Mouse (Mus musculus) cerebellum, postnatal 25 days (tissue): ENCODE measurements around the gene Nmt2.

Source experiments
- DNase-seq, 2 experiments: peaks; one replicate each; pipeline ENCODE4 v3.0.0; 2021; ENCODE audit warnings: mixed read lengths in 2 of 2

The Nmt2 gene

GRCm38 (mm10) chr2:3283602-3284472, at the start of gene Nmt2:
Gene Nmt2 (plus strand): TSS chr2:3284212.
- peak; percentile 98 to 100 for DNase-seq

DNA sequence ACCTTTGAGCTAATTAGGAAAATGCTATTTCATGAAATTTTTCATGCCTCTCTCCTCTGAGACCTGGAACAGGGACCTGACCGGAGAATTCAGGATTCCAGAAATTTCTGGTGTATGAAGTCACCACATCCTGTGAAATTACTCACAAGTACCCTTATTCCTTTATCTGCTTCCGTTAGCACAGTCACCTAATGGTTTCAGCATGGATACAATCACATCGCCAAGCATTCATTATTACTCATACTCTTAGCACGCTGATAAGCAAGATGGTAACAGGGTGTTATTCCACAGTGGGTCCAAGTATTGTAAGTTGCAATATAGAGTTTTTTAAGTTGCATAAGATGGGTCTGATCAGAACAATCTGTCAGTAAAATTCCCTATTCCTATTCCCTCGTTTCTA, 44.8 kb upstream of the Nmt2 start:
- no peak for DNase-seq

GRCm38 (mm10) chr2:3244251-3244650, 39.8 kb upstream of the Nmt2 start:
- no peak for DNase-seq

DNA sequence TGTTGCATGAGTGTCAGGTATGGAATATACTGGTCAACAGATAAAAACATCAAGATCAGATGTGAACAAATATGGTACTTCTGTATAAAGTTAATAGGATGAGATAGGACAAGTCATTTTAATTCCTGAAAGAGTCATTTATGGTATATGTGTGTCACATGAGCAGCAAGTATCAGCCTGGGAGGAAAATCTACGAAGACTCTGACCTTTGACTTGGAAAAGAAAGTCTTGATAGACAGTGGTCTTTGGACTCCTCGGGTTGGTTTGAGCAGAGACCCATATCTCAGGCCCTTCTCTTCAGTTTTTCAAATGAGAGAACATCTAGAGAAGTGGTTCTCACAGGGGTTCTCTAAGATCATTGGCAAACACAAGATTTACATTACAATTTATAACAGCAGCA, 32.7 kb upstream of the Nmt2 start:
- DNase-seq, result no peak

- DNase-seq, result no peak
Observed at GRCm38 (mm10) chr2:3266466-3266865, 17.5 kb upstream of the Nmt2 start.

DNA sequence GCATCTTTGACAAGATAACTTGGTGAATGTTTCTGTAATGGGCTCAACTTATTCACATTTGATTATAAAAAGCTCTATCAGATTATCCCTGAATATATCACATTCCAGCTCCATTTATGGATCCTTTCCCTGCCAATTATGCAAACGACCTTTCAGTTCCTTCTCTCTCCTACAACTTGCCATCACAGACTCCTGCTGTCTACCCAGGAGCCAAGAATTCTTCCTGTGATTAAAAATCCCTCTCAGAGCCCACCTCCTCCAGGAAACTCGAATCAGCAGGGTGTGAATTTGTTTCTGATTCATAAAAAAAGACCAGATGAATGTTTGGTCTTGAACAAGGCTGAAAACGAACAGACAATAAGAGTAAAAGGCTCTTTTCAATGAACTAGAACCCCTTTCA, 16.1 kb upstream of the Nmt2 start:
- no peak for DNase-seq

DNA sequence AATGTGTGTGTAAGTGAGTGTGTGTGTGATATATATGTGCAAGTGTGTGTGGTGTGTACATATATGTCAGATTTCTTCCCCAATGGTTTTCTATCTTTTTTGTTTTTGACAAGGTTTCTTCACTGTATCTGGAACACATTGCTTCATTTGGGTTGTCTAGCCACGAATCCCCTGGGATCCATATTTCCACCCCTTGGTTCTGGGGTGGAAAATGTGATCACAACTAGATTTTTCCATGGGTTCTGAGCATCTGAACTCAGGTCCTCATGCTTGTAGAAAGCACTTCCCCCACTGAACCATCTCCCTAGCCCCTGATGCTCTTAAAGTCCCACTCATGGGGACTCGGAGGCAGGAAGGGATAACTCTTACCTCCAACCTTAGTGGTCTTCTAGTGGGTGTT, 10.7 kb upstream of the Nmt2 start:
- DNase-seq, result no peak

DNA sequence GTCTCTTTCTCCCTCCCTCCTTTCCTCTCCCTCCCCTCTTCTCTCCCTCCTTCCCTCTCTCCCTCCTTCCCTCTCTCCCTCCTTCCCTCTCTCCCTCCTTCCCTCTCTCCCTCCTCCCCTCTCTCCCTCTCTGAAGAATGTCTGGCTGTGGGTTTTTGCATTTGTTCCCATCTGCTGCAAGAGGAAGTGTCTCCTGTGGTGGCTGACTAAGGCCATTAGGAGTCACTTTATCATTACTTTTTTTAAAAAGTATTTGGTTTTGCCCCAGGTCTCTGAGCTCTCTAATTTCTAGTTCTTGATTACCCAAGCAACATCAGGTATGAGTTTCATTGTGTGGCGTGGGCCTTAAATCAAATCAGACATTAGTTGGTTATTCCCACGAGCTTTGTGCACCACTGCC, 7.9 kb upstream of the Nmt2 start:
- no peak for DNase-seq

DNA sequence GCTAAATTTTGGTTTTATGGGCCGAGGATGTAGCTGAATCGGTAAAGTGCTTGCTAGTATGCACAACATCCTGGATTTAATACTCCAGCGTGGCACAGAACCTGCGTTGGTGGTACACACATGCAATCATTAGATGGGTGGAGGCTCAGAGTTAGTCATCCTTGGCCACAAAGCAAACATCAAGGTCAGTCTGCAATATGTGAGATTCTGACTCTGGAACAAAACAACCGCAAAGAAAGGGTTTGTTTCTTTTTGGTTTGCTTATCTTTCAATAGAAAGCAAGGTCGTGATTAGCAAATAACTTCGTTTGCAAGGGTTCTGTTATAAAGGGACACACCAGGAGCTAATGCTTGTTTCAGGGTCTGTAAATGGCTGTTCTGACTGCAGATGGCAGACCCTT, 6.5 kb upstream of the Nmt2 start:
- DNase-seq, result no peak

- DNase-seq, result no peak
Observed at GRCm38 (mm10) chr2:3281311-3281710, 2.7 kb upstream of the Nmt2 start.

DNA sequence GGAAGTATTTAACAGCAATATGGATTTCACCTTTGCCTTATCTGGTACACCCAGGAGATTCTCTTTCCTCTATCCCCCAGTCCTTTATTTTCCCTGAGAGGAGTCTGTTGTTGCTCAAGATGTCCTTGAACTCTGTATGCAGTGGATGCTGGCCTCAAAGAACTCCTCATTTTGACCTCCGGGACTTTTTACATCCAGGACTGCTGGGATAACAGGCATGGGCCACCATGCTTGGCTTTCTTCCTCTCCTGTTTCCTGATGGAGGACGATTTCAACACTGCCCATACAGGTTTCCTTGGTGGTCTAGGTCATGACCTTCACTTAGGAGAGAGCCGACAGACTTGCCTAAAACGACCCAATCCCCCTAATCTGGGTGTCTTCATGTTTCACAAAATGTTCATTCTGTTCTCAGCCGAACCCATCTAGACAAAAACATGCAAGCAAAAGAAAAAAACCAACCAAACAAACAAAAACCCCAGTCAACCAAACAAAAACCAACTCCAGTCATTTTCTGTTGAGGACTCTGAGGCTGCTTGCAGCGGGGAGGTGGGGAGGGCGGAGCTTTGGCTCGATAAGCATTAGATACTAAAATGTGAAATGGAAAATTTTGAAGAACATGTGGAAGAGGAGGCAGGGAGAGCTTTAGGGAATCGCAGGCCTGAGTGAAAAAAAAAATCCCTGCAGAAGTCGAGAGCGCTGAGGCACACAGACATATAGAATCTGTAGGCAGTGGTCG, 978 bp upstream of the Nmt2 start:
- DNase-seq, result no peak

- peak; percentile 58 to 75 for DNase-seq
Observed at GRCm38 (mm10) chr2:3284473-3285180, 615 bp downstream of the Nmt2 start.

GRCm38 (mm10) chr2:3285181-3285530, 1.1 kb downstream of the Nmt2 start:
- peak in 1 of 2 experiments; percentile 34 for DNase-seq

GRCm38 (mm10) chr2:3285709-3286108, 1.7 kb downstream of the Nmt2 start:
- no peak for DNase-seq

- no peak for DNase-seq
Observed at GRCm38 (mm10) chr2:3286243-3286642, 2.2 kb downstream of the Nmt2 start.

DNA sequence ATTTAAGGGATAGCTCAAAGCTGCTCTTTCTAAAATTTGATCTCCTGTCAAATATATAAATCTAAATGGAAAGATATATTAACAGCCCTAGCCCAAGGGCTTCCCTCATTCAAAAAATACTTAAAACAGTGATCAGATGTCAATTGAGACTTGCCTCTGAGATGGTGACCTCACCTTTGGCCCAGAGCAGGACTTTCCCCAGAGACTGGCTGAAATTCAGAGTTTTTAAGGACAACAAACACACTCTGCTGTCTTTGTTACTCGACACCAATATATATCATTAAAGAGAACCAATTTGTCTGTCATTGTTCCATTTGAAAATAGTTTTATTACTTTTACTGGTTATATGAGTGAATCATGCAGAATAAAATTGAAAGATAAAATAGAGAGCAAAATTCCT, 5.6 kb downstream of the Nmt2 start:
- no peak for DNase-seq

DNA sequence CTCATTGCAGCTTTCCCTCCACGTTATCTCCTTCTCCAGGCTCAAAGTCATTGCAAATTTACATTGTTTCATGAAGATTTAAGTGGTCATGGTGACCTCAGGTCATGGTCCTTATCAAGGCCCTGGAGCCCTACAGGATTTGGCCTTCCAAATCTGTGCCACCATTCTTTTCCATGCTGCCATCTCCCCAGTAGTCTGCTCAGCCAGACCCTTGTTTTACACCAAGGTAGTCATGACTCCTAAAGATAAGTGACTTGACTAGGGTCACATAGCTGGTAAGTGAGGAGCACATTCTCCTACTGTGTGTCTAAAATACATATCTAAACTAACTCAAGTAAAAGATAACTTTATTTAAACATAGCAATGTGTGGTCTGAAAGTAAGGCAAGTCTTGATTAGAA, 8.2 kb downstream of the Nmt2 start:
- no peak for DNase-seq

DNA sequence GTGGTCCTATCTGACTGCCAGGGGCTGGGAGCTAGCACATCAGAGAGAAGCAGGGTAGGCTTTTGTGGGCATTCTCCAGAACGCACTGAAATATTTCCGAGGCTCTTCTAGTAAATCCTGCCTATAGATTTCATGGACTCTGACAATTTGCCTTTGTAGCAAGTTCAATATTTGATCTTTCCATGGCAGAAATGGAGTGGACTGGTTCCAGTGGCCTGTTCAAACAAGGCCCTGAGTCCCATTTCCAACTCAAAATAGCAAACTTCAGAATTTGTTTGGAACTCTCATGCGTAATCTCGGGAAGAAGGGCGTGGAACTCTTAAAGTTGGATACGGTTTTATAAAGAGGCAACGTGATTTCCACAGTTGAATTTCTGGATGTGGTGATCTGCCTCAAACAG, 11.8 kb downstream of the Nmt2 start:
- DNase-seq, result no peak

DNA sequence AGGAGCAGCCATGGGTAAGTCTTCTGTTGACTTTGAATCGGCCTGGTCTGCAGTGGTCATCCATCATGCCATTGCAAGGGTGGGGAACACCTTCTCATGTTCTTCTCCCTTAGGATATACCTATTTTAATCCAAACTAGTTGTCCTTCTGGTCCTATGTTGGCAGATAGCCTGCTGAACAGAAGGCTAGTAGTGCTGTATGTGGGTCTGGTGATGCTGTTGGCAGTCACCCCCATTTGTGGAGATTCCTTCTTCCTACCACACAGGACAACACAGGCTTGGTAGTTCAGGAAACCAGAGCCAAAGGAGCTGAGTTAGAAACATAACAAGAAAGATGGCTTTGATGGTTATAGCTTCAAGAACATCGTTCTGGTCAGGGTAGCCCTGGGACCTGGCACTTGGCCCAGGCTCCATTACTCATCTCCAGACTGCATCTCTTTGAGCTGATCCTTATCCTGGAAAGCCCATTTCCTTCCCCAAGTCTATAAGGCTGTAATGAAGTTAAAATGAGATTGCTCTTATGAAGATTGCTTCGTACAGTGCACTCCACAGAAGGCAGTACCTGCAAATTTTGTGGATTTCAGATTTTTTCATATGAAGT, 21.5 kb downstream of the Nmt2 start:
- peak; percentile 67 to 77 for DNase-seq

GRCm38 (mm10) chr2:3323132-3323531, 39.1 kb downstream of the Nmt2 start:
- no peak for DNase-seq

DNA sequence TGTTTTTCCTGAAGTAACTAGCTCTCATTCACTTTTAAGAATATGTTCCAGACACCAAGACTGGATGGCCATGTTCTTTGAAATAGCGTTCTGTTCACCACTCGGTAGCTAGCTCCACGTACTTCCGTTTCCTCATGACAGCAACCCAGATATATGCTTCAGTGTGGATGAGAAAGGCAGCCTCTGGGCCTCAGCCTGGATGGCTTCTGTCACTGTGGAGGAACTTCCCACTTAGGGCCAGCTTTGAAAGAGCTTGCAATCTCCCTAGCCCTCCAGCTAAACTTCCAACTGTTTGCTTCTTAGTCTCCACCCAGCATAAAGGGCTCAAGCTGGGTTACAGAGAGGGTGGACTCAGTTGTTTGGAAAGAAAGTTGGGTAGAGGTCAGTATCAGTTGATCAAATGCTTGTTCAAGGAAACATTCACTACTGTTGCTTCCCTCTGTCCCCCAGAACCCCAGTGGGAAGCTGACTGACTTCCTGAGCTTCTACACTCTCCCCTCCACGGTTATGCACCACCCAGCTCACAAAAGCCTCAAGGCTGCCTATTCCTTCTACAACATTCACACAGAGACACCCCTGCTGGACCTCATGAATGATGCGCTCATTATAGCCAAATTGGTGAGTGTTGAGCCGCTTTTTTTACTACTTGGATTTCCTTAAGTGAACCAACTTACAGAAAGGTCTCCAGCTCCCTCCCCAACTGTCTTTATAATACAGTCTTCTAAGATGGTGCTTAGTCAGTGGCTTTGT, 40.5 kb downstream of the Nmt2 start:
- DNase-seq, result no peak

DNA sequence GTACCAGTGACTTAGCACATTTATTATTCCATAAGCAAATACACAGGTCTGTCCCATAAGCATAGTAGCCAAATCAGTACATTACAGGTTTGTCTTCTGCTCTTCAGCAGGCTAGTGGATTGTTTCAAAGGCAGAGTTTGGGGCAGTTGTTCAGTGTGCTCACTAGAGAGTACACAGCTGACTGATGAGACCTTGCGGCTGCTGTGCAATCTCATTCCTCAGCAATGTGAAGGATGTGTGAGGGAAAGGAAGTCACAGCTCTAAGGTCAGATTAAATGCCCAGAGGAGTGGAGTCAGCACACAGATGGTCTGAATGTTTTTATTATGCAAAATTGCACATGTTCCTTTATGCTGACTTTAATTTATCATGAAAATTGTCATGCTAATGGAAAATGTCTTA, 42.5 kb downstream of the Nmt2 start:
- DNase-seq, result no peak

DNA sequence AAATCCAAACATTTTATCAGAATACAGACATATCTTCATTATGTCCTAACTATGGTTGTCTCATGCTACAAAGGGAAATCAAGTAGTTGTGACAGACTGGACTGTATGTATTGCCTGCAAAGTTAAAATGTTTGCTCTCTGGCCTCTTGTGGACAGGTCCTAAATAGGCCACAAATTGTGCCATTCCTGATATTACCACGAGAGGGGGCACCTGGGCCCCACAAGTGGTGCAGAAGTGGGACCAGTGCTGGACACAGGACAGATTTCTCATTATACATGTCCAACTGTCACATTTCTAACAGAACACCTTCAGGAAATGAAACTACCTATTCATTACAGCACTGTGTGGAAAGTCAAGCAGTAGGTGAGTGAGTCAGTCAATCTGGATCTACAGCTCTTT, 43.3 kb downstream of the Nmt2 start:
- peak; percentile 71 to 86 for DNase-seq
